Mouse (Mus musculus) NIH3T3 (cell line): ENCODE data around the gene Gm5935.
"Not testable (repeated sequence)": the region's sequence is repeated elsewhere in the genome, so short reads cannot be mapped to it uniquely, and the experiment has no call there.

ENCODE experiments used
- DNase-seq: peaks from one replicate; pipeline ENCODE4 v3.0.0-alpha.2; 2012; ENCODE audit warnings: low read depth

Gm5935 gene

GRCm38 (mm10) chrX:24775064-24775463 lies at the start of gene Gm5935:
Gene Gm5935 (minus strand): TSS chrX:24775164.
- not testable (repeated sequence) for DNase-seq
